Mouse (Mus musculus) gastrocnemius, adult 8-10 months (tissue): ENCODE measurements around the gene Dusp12. TPM values are rescaled to one million over a fixed set of nuclear protein-coding genes. Genes with fewer than 3 reads are reported as not detected.

Experiments
- DNase-seq, 2 experiments: peaks; one replicate each; pipeline ENCODE4 v3.0.0; 2022; ENCODE audit warnings: low spot score in 2 of 2
- total RNA-seq, 4 experiments: library from RNA; stranded (reverse); gene quantifications; 2 replicates each; pipeline ENCODE4 v1.2.4; 2022

The Dusp12 gene
- total RNA-seq, 4 experiments from 2014 or later = 6.4 to 7.9 (median 6.8) TPM

DNA sequence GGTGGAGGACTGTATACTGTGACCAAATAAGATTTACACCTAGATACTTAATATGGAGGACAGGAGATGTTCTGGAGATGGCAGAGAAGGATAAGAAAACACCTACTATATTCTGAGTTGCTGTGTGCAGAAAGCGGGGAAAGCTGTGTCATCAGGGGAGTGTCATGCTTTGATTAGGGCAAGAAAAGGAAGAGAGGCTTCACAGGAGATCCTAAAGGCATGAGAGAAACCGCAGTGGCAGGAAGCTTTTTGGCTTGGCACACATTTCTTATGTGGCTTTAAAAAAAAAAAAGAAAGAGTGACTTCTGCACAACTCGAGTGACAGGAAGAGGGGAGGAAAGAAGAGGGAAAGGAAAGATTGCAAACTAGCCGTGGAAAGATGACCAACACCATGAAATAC is 22.3 kb downstream of the Dusp12 start:
- no peak for DNase-seq

DNA sequence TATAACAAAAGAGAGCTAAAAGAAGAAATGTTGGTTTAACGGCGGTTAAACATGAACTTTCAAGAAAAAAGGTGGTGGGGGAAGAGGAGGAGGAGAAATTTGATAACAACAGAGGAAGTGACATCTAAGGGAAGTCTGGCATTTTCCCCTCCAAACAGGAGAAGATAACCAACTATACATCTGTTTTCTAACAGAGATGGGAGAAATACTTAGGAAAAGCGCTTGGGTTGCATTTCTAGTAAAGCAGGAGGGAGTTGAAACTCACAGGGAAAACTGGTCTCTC is 23.0 kb downstream of the Dusp12 start:
- no peak for DNase-seq

DNA sequence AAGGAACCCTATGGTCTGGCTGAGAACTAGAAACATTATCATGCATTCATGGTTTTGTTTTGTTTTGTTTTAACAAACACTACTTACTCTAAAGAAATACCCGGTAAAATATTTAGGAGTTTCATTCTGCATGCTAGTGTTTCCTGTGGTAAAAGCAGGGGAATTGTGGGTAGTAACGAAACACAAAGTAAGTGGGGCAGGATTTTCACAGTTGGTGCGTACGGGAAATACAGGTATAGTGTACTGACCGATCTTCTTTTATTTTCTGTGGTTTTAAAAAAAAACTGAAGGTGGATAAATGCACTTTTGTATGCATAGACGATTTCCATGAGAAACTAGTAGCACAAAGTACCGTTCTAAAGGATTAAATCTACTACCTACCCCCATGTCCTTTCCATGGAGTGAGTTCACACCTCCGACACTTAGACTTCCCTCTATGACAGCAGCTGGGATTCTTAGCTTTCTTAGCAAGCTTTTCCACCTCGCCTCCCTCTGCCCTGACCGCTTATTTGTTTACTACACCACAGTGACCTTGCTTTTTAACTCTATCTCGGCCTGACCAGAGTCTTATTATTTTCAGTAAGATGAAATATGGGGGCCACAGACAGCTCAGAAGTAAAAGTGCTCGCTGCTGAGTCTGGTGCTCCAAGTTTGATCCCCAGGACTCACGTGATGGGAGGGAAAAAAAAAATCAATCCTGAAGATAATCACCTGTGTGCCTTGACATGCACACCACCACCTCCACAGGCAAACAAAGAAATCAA is 23.5 kb downstream of the Dusp12 start:
- no peak for DNase-seq

DNA sequence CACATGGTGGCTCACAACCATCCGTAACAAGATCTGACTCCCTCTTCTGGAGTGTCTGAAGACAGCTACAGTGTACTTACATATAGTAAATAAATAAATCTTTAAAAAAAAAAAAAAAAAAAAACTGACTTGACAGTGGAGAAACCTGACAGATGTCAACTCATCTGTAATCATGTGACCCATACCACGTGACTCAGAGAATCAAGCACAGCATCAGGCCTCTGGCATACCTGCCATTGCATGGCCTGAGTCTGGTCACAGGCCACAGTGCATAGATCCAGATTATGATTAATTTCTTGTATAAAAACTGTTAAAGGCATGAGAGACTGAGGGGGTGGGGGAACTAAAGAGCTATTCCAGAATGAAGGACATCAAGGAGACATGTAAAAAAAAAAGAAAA is 26.5 kb downstream of the Dusp12 start:
- DNase-seq = no peak

DNA sequence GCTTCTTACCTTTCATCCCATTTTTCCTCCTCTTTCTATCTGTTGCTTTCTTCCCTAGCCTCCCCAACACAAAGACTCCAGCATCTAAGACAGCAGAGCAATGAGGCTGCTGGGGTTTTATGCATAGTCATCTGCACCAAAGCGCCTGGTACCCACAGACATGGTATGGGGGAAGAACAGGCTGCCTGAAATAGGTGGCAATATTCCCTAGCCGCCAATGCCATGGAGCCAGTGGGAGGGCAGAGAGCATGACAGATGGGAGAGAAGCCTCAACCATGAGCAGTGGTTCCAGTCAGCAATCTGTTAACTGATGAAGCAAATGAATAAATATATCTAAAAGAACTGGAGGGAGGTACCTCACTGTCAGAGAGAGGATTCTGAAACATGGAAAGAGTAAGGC is 28.0 kb downstream of the Dusp12 start:
- no peak for DNase-seq

DNA sequence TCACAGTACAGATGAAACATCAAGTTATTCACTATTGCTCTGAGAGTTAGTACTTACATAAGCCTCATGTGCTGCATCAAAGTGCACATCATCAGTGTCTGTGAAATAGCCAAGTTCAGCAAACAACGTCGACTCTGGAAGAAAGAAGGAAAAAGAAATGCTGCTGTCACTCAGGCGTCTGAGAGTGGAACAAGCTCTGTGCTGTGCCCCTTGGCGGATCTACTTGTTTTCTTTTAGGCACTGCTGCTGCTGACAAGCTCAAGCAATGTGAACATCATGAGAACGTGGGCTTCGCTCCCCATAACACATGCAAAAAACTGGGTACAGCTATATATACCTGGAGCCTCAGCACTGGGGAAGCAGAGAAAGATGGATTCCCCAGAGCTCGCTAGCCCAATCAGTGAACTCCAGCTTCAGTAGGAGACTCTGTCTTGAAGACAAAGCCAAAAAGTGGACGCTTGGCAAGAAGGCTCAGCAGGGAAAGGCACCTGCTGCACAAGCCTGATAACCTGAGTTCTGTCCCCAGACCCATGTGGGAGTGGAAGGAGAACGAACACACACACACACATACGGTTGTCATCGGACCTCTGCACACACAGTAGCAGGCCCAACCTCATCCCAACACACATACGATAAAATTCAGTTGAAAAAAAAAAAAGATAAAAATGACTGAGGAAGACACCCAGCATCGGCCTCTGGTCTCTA is 30.1 kb downstream of the Dusp12 start:
- no peak for DNase-seq

DNA sequence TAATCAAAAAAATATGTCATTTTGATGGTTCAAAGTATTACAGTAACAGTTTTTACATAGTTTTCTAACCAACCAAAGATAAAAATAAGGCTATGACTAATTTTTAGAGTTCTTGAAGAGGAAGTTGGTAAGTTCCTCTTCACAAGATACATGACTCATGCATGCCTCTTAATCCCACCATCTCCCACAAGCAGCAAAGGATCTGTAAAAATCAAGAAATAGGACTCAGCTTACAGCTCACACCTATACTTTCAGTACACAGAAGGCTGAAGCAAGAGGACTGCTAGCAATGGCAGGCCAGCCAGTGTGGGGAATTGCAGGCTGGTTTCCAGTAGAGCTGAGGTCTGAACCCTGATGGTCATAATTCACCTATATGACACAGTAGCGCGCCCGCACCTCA is 31.7 kb downstream of the Dusp12 start:
- DNase-seq = no peak

DNA sequence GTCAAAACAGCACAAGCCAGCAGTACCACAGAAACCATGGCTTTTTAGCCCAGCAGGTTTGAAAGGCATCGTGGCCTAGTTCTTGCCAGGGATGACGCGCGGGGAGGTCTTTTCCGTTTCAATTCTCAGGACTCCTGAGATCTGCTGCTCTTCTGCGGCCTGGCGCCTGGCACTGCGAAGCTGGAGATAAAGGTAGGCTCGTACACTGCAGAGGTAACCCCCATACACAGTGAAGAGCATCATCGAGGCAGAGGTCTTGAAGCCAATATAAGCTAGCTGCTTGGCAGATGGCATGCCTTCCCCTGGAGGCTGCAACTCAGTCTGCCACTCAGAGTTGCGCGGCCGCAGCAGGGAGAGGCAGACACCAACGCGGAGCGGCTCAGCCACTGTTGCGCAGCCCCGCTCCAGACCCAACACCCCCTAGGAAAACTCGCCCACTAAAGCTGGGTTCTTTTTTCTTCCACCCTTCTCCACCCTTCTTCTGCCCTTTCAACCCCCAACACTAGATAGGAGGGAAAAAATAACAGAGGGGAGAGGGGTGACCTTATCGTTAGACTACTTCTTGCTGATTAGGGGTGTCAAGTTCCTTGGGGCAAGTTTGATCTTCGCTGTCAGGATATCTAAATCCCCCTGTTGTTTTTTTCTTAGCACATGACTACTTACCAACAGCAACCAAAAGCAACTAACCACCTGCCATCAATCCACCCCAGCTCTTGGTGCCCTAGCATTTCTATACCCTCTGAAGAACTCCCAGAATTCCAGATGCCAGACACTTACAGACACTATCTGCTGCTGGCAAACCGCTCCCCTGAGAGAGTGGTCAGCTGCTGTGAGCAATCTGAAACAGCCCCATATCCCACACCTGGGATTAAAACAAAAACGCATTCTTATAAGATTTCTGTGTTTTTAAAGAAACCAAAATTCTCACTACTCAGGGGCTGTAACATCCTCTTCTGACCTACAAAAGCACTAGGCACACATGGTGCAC is 34.4 kb downstream of the Dusp12 start:
- no peak for DNase-seq

DNA sequence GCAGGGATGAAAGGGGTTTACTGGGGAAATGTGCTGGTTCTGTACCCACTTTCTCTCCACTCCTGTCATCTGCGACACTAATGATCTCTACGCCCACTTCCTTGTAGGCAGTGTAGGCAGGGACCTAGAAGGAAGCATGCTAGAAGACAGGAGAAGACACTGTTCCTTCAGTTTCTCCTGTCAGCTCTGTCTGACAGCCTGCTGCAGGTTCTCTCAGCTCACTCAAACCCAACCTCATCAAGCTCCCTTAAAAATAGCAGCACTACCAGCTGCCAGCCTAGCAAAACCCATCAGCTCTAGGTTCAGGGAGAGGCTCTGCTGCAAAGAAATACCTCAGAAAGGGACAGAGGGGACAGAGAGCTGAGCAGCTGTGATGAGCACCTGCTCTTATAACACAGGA is 35.3 kb downstream of the Dusp12 start:
- no peak for DNase-seq

DNA sequence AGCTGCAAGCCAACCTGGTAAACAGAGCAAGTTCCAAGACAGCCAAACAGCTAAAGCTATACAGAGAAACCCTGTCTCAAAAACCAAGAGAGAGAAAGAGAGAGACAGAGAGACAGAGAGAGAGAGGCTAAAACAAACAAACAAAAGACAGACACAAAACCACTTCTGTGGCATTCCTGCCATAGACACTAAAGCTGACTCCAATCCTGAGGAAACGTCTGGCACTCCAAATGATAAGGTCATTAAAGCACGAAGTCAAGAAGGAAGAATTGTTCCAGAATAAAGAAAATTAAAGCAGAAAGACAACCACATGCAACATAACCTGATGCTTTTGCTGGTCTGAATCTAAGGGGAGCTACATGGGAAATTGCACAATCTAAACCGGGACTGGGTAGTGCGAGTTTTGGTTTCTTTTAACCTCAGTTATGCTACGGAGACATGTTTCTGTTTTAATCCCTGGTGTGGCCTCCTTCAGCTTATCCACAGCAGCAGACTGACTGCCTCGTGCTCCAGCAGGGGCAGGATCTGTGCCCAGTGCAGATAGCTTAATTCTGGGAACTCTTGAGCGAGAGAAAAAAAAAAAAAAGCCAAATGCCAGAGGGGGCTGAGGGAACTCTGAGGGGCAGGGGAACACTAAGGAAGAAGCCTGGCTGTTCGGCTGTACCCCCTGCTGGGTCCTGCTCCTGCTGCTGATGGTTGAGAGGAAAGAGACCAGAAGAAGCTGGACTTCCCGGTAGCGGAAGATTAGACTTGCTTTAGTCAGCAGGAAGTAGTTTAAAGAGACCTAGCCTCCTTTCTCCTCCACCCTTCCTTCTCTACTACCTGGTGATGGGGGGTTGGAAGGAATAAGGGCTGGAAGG is 39.7 kb downstream of the Dusp12 start:
- DNase-seq = no peak

DNA sequence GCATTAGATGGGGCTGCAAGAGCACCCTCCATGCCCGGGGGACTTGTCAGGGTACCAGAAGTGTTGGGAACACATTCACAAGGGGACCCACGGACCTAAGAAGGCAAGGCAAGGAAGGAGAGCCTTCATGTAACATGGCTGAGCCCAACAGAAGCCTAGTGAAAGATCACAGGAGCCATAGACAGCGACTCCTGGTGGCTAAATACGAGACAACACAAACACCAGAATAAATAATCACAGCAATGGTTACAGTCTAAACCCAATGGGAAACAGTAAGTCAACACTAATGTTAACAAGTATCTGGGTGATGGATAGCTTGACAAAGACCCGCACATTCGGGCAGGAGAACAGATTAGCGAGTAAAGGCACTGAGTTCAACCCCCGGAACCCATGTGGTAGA is 41.0 kb downstream of the Dusp12 start:
- DNase-seq = no peak

DNA sequence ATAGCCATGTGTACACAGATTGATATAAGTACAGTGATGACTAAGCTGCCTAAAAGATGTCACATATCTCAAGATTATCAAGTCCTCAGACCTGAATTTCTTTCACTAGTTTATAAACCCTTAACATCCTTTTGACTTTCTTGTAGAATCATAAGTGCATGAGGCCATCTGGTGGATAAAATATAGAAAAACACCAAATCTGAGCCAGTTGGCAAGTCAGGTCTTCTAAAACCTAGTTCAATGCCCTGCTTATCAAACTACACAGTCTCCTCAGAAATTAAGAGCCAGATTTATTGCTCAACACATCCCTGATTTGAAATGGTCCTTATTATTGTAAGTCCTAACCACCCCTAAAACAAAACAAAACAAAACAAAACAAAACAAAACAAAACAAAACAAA is 45.7 kb downstream of the Dusp12 start:
- DNase-seq = no peak

DNA sequence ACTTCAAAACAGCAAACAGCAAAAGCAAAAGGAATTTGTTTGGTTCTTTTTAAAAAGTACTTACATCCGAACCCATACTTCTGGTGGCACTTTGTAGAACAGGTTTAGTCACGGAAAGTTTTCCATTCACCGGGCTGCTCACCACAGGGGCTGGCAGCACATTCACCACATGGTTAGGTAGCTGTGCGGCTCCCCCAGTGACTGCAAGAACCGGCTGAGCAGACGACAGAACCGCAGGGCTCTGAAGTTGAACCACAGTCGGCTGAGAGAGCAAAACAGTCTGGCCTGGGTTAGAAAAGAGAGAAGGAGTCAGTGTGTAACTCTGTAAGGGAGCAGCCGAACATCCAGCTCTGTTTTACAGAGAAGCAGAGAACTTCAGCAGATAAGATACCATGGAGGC is 50.6 kb downstream of the Dusp12 start:
- DNase-seq = no peak

DNA sequence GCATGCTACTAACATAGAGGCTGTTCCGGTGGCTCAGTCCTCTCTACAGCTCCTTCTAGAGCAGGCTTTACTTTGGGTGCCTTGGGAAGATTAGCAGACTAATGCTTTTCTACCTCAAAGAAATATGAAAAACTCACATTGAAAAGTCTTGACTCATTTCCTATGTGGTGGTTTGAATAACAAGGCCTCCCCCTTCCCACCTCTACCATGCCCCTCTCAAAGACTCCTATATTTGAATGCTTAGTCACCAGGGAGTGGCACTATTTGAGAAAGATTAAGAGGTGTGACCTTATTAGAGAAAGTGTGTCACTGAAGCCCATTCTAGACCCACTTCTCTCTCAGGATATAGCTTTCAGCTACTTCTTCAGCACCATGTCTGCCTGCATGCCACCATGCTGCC is 55.6 kb downstream of the Dusp12 start:
- no peak for DNase-seq

DNA sequence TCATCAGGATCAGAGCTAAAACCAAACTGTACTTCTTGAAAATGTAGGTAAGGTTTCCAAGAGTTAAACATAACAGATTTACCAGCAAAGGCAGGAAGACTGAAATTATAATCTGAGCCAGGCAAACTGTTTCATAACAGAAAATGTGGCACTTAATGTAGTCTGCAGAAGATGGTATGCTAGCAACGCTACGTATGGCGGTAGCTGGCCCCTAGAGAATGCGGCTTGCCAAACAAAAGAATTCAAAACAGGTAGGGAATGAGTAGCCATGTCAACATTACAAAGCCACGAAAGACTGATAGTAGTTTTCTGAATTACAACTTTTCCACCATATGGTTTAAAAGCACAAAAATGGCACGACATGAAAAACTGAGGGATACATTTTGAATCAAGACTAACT is 56.0 kb downstream of the Dusp12 start:
- DNase-seq = no peak

Other genes starting within 250 kb of the Dusp12 start
- gene Olfml2b, start 241.0 kb downstream of the Dusp12 start, total RNA-seq = 1 to 10 TPM; 1.5 to 3.4 (median 2.0) TPM
- gene Atf6, start 17.8 kb downstream of the Dusp12 start, total RNA-seq = 10 to 100 TPM; 16.5 to 20.3 (median 18.0) TPM
- gene Gm26620, start 475 bp downstream of the Dusp12 start, total RNA-seq = under 1 TPM in 2 of 4 experiments, not detected in 2; 0.41 to 0.61 TPM
- not detected for gene Fcrlb, start 27.4 kb upstream of the Dusp12 start, total RNA-seq
- gene Fcrla, start 42.0 kb upstream of the Dusp12 start, total RNA-seq = not detected
- gene Fcgr2b, start 91.0 kb upstream of the Dusp12 start, total RNA-seq = 1 to 10 TPM in 3 of 4 experiments, under 1 TPM in 1; 0.94 to 2.2 (median 1.4) TPM
- not detected for gene Fcgr4, start 133.4 kb upstream of the Dusp12 start, total RNA-seq
- gene Fcgr3, start 179.4 kb upstream of the Dusp12 start, total RNA-seq = 1 to 10 TPM in 3 of 4 experiments, under 1 TPM in 1; 0.73 to 1.8 (median 1.4) TPM
- gene Cfap126, start 228.4 kb upstream of the Dusp12 start, total RNA-seq = 1 to 10 TPM in 3 of 4 experiments, under 1 TPM in 1; 0.56 to 1.3 (median 1.2) TPM